Mouse (Mus musculus) heart, embryonic 12.5 days (tissue): ENCODE results near the gene Rarg. TPM values are rescaled to one million over a fixed set of nuclear protein-coding genes. Genes with fewer than 3 reads are reported as not detected.

Experiments used
- ATAC-seq: fragments of 200-750 bp; cut with Nextera tagmentation; 2 replicates; pipeline ENCODE4 v1.8.0; 2017; ENCODE audit warnings: moderate TSS enrichment, moderate library complexity; ENCODE audit not compliant: insufficient number of reproducible peaks, low FRiP score
- H3K27ac ChIP-seq: fragments of 300-500 bp; sonication (generic); 2 replicates; pipeline ENCODE4 v1.5.1; 2016; ENCODE audit warnings: mild to moderate bottlenecking, moderate library complexity; ENCODE audit not compliant: poor library complexity, severe bottlenecking
- H3K27me3 ChIP-seq: fragments of 300-500 bp; sonication (generic); replicated peaks from 2 replicates; pipeline ENCODE4 v1.6.1; 2016; ENCODE audit warnings: mild to moderate bottlenecking, moderate library complexity
- H3K36me3 ChIP-seq: fragments of 300-500 bp; sonication (generic); 2 replicates; pipeline ENCODE4 v1.6.1; 2016; ENCODE audit warnings: mild to moderate bottlenecking, moderate library complexity
- H3K4me1 ChIP-seq: fragments of 300-500 bp; sonication (generic); replicated peaks from 2 replicates; pipeline ENCODE4 v1.6.1; 2016; ENCODE audit warnings: mild to moderate bottlenecking
- H3K4me2 ChIP-seq: fragments of 300-500 bp; sonication (generic); 2 replicates; pipeline ENCODE4 v1.6.1; 2016; ENCODE audit warnings: mild to moderate bottlenecking, moderate library complexity
- H3K4me3 ChIP-seq: fragments of 300-500 bp; sonication (generic); 2 replicates; pipeline ENCODE4 v1.5.1; 2016; ENCODE audit warnings: mild to moderate bottlenecking
- H3K9ac ChIP-seq: fragments of 300-500 bp; sonication (generic); 2 replicates; pipeline ENCODE4 v1.6.1; 2016; ENCODE audit warnings: mild to moderate bottlenecking, moderate library complexity
- H3K9me3 ChIP-seq: fragments of 300-500 bp; sonication (generic); replicated peaks from 2 replicates; pipeline ENCODE4 v1.6.1; 2016; ENCODE audit warnings: mild to moderate bottlenecking, moderate library complexity
- WGBS: fragments of 180-500 bp; shearing (Covaris S2); methylation state at CpG from one replicate; pipeline ENCODE4 v1.1.7; 2016; 5-methylcytosine and 5-hydroxymethylcytosine counted together
- polyA plus RNA-seq: library from polyadenylated mRNA; unstranded; fragments of >200 nt; fragmentation: Nextera tagmentation; extraction: Ambion mirVana; gene quantifications from 2 replicates; pipeline ENCODE4 v1.2.1, GENCODE M21; 2016

Rarg gene
- polyA plus RNA-seq, 1 experiment from 2014 or later: 12.0 TPM

DNA sequence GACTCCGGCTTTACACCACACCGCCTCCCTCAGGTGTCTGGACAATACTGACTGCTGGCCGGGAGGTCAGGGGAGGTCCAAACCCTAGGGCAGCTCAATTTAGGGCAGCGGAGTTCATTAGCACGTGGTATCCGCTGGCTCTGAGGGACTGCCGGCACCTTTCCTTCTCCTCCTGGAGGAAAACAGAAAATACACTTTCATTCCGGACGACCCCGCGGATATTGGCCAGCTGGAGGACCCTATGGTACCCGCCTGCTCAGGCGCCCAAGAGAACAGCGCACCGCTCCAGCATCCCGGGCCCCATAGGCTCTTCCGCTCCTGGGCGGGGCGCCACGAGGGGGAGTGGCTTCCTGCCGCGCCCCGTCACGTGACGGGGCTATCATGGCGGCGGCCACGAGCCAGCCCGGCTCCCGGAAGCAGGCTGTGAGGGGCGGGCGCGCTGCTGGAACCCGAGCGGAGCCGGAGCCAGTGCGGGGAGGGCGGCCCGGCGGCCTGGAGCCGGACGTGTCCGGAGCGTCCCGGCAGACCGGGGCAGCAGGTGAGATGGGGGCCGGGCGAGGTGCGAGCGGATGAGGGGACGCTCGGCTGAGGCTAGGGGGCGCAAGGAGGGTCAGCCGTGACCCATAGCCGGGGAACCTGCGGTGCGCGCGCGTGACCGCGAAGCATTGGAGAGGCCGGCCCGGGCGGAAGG is 21.9 kb upstream of the Rarg start, which contains the start of gene Mfsd5:
Gene Mfsd5 (plus strand): TSS at position 363 of the 691 bp plus-strand sequence.
- Histone ChIP-seq H3K27ac (peak within 1 kb of the TSS; percentile 81), H3K9me3 (no peaks in the 10 kb centered on the region), H3K9ac (peak within 1 kb of the TSS; percentile 83), H3K27me3 (no peaks in the 10 kb centered on the region), H3K4me1 (peaks cover 23% of the 10 kb centered on the region), H3K36me3 (peaks cover 18% of the 10 kb centered on the region), H3K4me2 (peak within 1 kb of the TSS; percentile 90), H3K4me3 (peak within 1 kb of the TSS; percentile 65)
- under 1% methylated on average over 65 of the region's 65 CpGs for WGBS
- peak; percentile 97 for ATAC-seq

DNA sequence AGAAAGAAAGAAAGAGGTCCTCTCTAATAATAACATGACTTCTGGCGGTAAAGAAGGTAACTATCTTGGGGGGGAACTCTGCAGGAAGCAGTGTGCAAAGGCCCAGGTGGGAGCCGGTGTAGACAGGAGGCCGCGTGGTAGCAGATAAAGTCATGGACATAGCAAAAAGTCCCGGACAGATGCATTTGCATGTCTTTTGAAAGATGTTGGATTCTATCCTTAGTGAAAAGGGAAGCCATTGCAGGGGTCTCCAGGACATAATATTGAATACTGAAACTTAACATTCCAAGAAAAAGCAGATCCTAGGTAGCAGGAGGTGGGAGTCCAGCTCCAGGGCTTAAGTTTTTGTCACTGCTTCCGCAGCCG is 21.4 kb upstream of the Rarg start:
- no peak for ATAC-seq
- Histone ChIP-seq H3K27me3 (no peaks in the 10 kb centered on the region), H3K27ac (peak overlapping the region; percentile 81), H3K9me3 (no peaks in the 10 kb centered on the region), H3K4me1 (peaks cover 23% of the 10 kb centered on the region), H3K4me2 (peak overlapping the region; percentile 90), H3K4me3 (peak overlapping the region; percentile 65), H3K36me3 (peaks cover 18% of the 10 kb centered on the region), H3K9ac (peak overlapping the region; percentile 83)
- 29% methylated on average over 7 of the region's 7 CpGs for WGBS

DNA sequence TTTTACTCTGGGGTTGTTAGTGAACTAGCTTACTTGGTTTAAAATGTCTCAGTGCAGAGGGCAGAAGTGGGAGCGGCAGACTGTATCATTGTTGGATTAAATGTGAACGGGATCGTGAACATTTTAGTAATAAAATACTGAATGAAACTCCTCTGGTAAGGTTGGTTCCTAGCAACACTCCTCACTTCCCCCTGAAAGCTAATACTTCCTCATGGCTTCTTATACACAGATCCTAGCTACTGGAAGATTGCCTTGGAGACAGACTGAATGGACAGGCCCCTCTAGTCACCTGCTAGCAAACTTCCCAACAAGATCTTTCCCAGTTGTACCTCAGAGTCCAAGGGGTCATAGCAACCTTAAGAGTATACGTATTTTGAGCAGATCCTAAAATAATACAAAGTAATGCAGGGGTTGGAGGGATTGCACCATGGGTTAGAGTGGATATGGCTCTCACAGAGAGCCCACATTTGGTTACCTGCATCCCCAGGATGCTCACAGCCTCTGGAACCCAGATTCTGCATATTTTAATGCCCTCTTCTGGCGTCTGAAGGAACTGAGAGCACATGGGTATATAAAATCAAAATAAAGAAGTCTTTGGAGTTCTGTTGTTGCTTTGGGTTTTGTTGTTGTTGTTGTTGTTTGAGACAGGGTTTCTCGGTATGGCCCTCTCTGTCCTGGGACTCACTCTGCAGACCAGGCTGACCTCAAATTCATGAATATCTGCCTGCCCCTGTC is 16.8 kb upstream of the Rarg start:
- Histone ChIP-seq H3K4me2 (no peak overlapping the region), H3K9ac (no peak overlapping the region), H3K36me3 (no peaks in the 10 kb centered on the region), H3K9me3 (no peaks in the 10 kb centered on the region), H3K4me1 (peaks cover 17% of the 10 kb centered on the region), H3K4me3 (no peak overlapping the region), H3K27me3 (peaks cover 23% of the 10 kb centered on the region), H3K27ac (no peak overlapping the region)
- no peak for ATAC-seq
- 68% methylated on average over 6 of the region's 6 CpGs for WGBS

DNA sequence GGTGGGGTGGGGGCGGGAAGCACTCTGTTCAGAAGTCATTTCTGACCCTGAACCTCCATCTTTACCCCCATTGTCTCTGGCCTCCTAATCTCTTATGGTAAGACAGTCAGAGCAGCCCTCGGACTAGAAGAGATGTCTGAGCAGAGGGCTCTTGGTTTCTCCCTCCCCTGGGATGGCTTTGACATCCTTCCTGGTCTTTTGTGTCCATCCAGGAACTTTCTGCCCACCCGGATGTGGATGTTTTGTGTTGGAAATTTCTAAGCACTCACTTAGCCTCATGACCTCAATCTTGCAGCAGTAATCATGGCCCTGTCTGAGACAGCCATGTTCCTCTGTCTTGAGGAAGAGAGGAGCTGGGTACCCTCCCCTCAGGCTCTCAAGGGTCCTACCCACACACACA is 14.1 kb upstream of the Rarg start:
- no peak for ATAC-seq
- no peaks in the 10 kb centered on the region for H3K9me3 ChIP-seq
- no peak overlapping the region for H3K4me2 ChIP-seq
- 39% methylated on average over 3 of the region's 3 CpGs for WGBS
- H3K27ac ChIP-seq: no peak overlapping the region
- H3K4me1 ChIP-seq: peaks cover 13% of the 10 kb centered on the region
- H3K36me3 ChIP-seq: no peaks in the 10 kb centered on the region
- H3K4me3 ChIP-seq: no peak overlapping the region
- H3K9ac ChIP-seq: no peak overlapping the region
- peaks cover 23% of the 10 kb centered on the region for H3K27me3 ChIP-seq

DNA sequence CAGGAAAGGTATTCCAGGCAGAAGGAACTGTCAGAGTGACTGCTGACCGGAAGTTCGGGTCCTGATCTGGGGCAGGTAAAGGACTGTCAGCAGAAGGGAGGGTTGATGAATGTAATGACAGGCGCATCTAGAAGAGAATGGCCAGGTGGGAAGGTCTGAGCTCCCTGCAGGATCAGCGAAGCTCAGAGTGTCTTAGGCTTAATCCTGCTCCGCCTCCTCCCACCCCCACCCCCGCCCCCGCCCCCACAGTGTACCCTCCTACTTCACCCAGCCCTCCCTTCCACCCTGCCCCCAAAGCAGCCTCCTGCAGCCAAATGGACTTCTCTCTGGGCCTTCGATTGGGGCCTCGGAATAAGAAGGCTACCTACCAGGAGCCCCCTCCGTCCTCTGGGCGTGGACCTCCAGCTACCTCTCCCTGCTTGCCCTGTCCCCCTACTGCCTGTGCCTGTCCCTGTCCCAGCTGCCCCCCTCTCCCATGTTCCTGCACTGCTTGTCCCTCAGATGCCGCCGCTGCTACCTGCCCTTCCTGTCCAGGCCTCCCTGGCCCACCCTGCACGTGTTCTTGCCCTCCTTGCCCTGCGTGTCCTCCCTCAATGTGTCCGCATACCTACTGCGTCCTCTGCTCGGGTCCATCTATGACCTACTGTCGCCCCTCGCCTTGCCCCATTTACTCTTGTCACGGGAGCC is 13.1 kb upstream of the Rarg start, which contains the start of gene Gm9918:
Gene Gm9918 (plus strand): TSS at position 290 of the 687 bp plus-strand sequence.
- Histone ChIP-seq H3K9me3 (no peaks in the 10 kb centered on the region), H3K4me3 (peak within 1 kb of the TSS; percentile 32), H3K4me1 (peaks cover 13% of the 10 kb centered on the region), H3K4me2 (peak within 1 kb of the TSS; percentile 59), H3K27ac (no peak within 1 kb of the TSS), H3K27me3 (peaks cover 23% of the 10 kb centered on the region), H3K9ac (peak within 1 kb of the TSS; percentile 56; the same call in 1 of the 2 replicates), H3K36me3 (no peaks in the 10 kb centered on the region)
- ATAC-seq: peak; percentile 29; the same call in 1 of the 2 replicates
- 11% methylated on average over 21 of the region's 21 CpGs for WGBS

DNA sequence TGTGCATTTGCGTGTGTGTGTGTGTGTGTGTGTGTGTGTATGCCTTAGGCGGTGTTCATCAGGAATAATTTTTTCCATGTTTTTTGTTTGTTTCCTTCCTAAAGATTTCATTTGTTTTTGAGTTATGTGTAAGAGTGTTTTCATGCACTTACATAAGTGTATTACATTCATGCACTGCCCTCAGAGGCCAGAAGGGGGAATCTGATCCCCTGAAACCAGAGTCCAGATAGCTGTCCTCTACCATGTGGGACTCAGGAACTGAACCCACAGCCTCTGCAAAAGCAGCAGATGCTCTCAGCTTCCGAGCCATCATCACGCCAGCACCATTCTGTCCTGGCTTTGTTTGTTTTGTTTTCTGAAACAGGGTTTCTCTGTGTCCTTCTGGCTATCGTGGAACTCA is 8.2 kb upstream of the Rarg start:
- 80% methylated on average over 5 of the region's 5 CpGs for WGBS
- ATAC-seq: no peak

DNA sequence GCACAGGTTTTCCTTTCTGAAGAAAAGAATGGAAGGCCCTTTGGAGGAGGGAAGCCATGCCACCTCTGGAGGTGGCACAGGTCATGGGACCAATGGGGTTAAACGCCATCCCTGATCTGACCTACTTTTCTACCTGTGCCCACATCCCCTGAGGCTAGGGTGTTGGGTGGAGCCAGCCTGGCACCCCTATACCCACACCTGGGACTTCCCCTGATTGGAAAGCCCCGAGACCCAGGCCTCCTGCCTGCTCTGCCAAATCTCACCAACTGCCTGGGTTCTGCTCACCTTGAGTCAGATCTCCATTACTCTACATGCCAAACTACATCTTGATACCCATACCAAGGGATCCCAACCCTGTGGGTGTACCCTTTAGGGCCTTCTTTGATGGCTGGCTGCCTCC is 5.7 kb upstream of the Rarg start:
- no peak for ATAC-seq

More for the DNA sequence above, 8.2 kb upstream of the Rarg start:
- Histone ChIP-seq H3K9me3 (no peaks in the 10 kb centered on the region), H3K9ac (no peak overlapping the region), H3K36me3 (no peaks in the 10 kb centered on the region), H3K4me1 (peaks cover 7% of the 10 kb centered on the region), H3K27me3 (peaks cover 37% of the 10 kb centered on the region), H3K27ac (no peak overlapping the region), H3K4me2 (no peak overlapping the region), H3K4me3 (no peak overlapping the region)

DNA sequence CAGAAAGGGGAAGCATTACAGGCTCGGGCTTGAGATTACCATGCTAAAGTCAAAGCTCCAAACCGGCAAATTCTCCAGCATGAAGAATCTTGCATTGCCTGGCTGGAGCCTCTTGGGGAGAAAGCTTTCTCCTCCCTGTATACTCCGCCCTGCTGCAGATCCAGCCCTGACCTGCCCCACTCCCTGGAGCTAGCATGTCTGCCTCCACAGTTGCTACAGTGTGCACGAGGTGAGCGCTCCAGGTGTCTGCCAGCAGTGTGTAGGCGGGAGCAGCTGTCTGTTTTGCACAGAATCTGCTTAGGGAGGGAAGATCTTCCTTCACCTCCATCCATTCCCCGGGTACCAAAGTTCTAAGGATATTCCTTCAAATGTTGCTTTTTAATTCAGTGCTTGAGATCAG is 5.3 kb upstream of the Rarg start:
- no peak for ATAC-seq
- H3K9ac ChIP-seq: no peak overlapping the region
- no peak overlapping the region for H3K4me2 ChIP-seq
- H3K36me3 ChIP-seq: no peaks in the 10 kb centered on the region
- no peak overlapping the region for H3K4me3 ChIP-seq
- H3K27ac ChIP-seq: no peak overlapping the region
- 39% methylated on average over 7 of the region's 7 CpGs for WGBS
- H3K27me3 ChIP-seq: peaks cover 52% of the 10 kb centered on the region
- H3K9me3 ChIP-seq: no peaks in the 10 kb centered on the region
- H3K4me1 ChIP-seq: peaks cover 16% of the 10 kb centered on the region

More for the DNA sequence above, 5.7 kb upstream of the Rarg start:
- Histone ChIP-seq H3K4me3 (no peak overlapping the region), H3K27me3 (peaks cover 47% of the 10 kb centered on the region), H3K4me2 (no peak overlapping the region), H3K36me3 (no peaks in the 10 kb centered on the region), H3K4me1 (peaks cover 12% of the 10 kb centered on the region), H3K27ac (no peak overlapping the region), H3K9ac (no peak overlapping the region), H3K9me3 (no peaks in the 10 kb centered on the region)
- 70% methylated on average over 2 of the region's 2 CpGs for WGBS

DNA sequence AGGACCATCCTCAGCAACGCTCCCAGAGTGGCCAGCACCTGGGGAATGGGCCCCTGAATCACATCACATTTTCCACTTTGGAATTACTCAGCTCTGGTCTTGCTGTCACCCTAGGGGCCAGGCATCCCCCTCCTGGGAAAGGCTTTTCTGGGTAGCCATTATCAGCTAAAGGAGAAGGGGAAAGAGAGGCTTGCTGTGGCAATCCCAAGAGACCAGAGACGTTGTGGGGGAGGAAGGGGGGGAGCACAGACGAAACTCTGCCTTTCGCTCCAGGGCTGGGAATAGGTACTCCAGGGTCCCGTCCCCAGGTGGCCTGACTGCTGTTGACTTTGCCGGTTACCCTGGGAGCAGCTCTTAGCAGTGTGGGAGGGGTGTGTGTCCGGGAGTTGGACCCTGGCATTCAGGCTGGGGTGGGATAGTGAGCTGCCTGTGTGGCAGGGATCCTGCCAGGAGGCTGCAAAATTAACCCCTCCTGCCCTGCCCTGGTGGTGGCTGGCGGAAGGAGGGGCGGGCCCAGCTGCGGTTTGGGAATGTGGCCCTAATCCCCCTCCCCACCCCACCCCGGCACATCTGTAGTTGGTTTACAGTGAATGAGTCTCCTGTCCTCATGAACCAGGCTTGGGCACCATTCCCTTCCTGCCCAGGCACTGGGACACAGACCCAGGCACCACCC is 1.4 kb upstream of the Rarg start:
- 13% methylated on average over 11 of the region's 11 CpGs for WGBS
- Histone ChIP-seq H3K27ac (peak overlapping the region; percentile 28; the same call in 1 of the 2 replicates), H3K4me1 (peaks cover 22% of the 10 kb centered on the region), H3K4me2 (peak overlapping the region; percentile 87), H3K9me3 (no peaks in the 10 kb centered on the region), H3K9ac (0 out of 2 replicates have a peak overlapping the region, but pooled peaks have one; percentile 6), H3K27me3 (peaks cover 84% of the 10 kb centered on the region), H3K36me3 (no peaks in the 10 kb centered on the region), H3K4me3 (no peak overlapping the region)
- ATAC-seq: no peak

DNA sequence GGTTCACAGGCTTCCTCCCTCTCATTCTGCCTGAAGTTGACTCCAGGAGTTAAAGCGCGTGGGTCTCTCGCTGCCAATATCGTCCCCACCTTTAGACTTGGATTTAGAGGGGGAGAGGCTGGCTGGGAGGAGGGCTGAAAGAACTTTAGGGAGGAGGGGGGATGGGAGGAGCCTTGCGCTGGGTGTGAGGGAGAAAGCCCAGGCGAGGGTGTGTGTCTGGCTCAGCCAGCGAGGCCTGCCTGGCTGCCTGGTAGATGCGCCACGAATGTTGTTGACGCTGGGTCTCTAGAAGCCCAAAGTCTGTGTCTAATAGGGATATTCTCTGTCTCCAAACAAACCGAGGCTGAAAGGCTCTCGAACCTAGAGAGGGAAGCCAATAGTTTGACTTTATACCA is 756 bp upstream of the Rarg start:
- H3K27ac ChIP-seq: peak overlapping the region; percentile 28; the same call in 1 of the 2 replicates
- peak overlapping the region; percentile 64 for H3K4me3 ChIP-seq
- no peaks in the 10 kb centered on the region for H3K36me3 ChIP-seq
- ATAC-seq: no peak
- H3K4me1 ChIP-seq: peaks cover 22% of the 10 kb centered on the region
- no peak overlapping the region for H3K9ac ChIP-seq
- WGBS: 3% methylated on average over 12 of the region's 12 CpGs
- no peaks in the 10 kb centered on the region for H3K9me3 ChIP-seq
- H3K4me2 ChIP-seq: peak overlapping the region; percentile 87
- H3K27me3 ChIP-seq: peaks cover 81% of the 10 kb centered on the region
